Mouse (Mus musculus): ENCODE data around the gene Gm20547. TPM values are rescaled to one million over a fixed set of nuclear protein-coding genes. Genes with fewer than 3 reads are reported as not detected.
A peak's percentile ranks its signal among the peaks of the same experiment; 100 is the strongest.
"Not testable (repeated sequence)": the region's sequence is repeated elsewhere in the genome, so short reads cannot be mapped to it uniquely, and the experiment has no call there.

The Gm20547 gene
- polyA plus RNA-seq, 1 experiment from 2014 or later: 0.10 TPM

- no peak overlapping the region for H3K4me2 ChIP-seq (replicated peaks)
- H3K27ac ChIP-seq: no peak overlapping the region
- 87% methylated on average over 6 of the region's 6 CpGs for WGBS
- H3K4me1 ChIP-seq: peaks cover 20% of the 10 kb centered on the region
- ATAC-seq (ENCODE audit: low FRiP score): no peak
- no peak overlapping the region for H3K9ac ChIP-seq
- H3K9me3 ChIP-seq (replicated peaks): no peaks in the 10 kb centered on the region
- no peaks in the 10 kb centered on the region for H3K27me3 ChIP-seq
- H3K4me3 ChIP-seq: no peak overlapping the region
- peaks cover 62% of the 10 kb centered on the region for H3K36me3 ChIP-seq
Observed at GRCm38 (mm10) chr17:34847192-34847591, 34.6 kb downstream of the Gm20547 start.

DNA sequence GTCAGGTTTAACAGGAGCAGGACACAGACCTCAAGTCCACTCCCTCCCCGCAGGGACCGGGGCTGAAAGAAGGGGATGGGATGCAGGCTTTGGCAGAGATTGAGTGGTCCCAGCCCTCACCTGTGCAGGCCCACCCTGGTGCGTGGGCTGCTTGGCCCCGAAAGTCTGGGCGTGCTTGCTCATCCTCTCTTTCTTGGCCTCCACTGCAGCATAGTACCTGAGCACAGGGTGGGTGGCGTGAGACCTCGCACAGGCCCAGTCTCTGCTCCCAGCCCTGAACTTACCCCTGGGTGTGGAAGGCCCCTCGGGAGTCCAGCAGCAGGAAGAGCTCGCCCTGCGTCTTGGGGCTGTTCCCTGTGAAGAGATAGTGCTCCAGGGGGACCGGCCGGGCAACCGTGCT, 37.0 kb downstream of the Gm20547 start:
- 92% methylated on average over 13 of the region's 13 CpGs for WGBS
- Histone ChIP-seq H3K27ac (no peak overlapping the region), H3K4me2 (replicated peaks) (no peak overlapping the region), H3K9me3 (replicated peaks) (no peaks in the 10 kb centered on the region), H3K4me1 (peaks cover 9% of the 10 kb centered on the region), H3K4me3 (no peak overlapping the region), H3K27me3 (no peaks in the 10 kb centered on the region), H3K9ac (no peak overlapping the region), H3K36me3 (peaks cover 83% of the 10 kb centered on the region)
- no peak for ATAC-seq (ENCODE audit: low FRiP score)

- H3K4me1 ChIP-seq: peaks cover 21% of the 10 kb centered on the region
- no peak overlapping the region for H3K27ac ChIP-seq
- ATAC-seq (ENCODE audit: low FRiP score): no peak
- H3K4me2 ChIP-seq (replicated peaks): no peak overlapping the region
- 82% methylated on average over 6 of the region's 6 CpGs for WGBS
- no peaks in the 10 kb centered on the region for H3K9me3 ChIP-seq (replicated peaks)
- H3K9ac ChIP-seq: no peak overlapping the region
- no peaks in the 10 kb centered on the region for H3K27me3 ChIP-seq
- no peak overlapping the region for H3K4me3 ChIP-seq
- peaks cover 75% of the 10 kb centered on the region for H3K36me3 ChIP-seq
Observed at GRCm38 (mm10) chr17:34840736-34841307, 41.0 kb downstream of the Gm20547 start.

DNA sequence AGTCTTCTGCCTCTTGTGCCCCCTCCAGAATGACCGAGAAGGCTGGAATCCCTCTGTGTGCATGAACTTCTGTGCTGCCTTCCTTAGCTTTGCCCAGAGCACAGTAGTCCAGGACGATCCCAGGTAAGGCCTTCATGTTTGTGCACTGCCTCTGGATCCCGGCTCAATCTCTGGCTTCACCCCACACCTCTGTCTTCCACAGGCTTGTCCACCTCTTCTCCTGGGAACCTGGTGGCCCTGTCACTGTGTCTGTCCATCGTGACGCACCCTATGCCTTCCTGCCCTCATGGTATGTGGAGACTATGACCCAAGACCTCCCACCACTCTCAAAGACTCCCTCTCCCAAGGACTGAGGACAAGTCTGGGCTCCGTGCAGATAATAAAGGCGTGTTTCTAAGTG, 43.1 kb downstream of the Gm20547 start:
- Histone ChIP-seq H3K4me2 (replicated peaks) (no peak overlapping the region; the same call in 1 of the 2 replicates), H3K27me3 (no peaks in the 10 kb centered on the region), H3K4me3 (no peak overlapping the region), H3K9me3 (replicated peaks) (no peaks in the 10 kb centered on the region), H3K9ac (peak overlapping the region; percentile 32; the same call in 1 of the 2 replicates), H3K27ac (no peak overlapping the region), H3K4me1 (peaks cover 27% of the 10 kb centered on the region), H3K36me3 (peaks cover 56% of the 10 kb centered on the region)
- no peak for ATAC-seq (ENCODE audit: low FRiP score)
- 91% methylated on average over 7 of the region's 7 CpGs for WGBS

- peak overlapping the region; percentile 80 for H3K9ac ChIP-seq
- 43% methylated on average over 43 of the region's 43 CpGs for WGBS
- H3K4me1 ChIP-seq: peaks cover 27% of the 10 kb centered on the region
- peak; percentile 33 for ATAC-seq (ENCODE audit: low FRiP score)
- no peaks in the 10 kb centered on the region for H3K9me3 ChIP-seq (replicated peaks)
- H3K36me3 ChIP-seq: peaks cover 53% of the 10 kb centered on the region
- no peaks in the 10 kb centered on the region for H3K27me3 ChIP-seq
- peak overlapping the region; percentile 72 for H3K4me3 ChIP-seq
- H3K4me2 ChIP-seq (replicated peaks): peak overlapping the region; percentile 96
- peak overlapping the region; percentile 61; the same call in 1 of the 2 replicates for H3K27ac ChIP-seq
Observed at GRCm38 (mm10) chr17:34837464-34838324, 44.1 kb downstream of the Gm20547 start.

DNA sequence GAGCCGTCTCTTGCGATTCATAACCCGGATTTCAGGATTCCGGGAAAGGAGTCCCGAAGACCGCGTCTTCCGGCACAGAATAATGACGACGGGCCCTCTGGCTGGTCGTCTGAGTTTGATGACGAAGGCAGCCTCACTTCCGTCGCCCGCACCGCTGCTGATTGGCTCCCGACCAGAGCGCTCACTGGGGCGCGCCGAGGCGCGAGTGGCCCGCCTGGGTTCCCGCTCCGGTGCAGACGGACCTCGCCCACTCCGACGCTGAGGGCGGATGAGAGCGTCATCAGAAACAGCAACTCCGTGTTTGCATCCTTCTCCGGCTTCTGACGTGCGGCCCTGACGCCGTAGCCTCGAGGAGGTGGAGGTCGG, 45.0 kb downstream of the Gm20547 start, which contains the start of the genes Stk19 and Dxo:
Gene Stk19, minus strand, starts transcription at position 90 of the 366 bp plus-strand sequence.
Gene Dxo, plus strand, starts transcription at position 164 of the 366 bp plus-strand sequence.
- no peaks in the 10 kb centered on the region for H3K9me3 ChIP-seq (replicated peaks)
- H3K9ac ChIP-seq: peak within 1 kb of the TSS; percentile 80
- under 1% methylated on average over 40 of the region's 40 CpGs for WGBS
- peaks cover 27% of the 10 kb centered on the region for H3K4me1 ChIP-seq
- peak within 1 kb of the TSS; percentile 72 for H3K4me3 ChIP-seq
- H3K27ac ChIP-seq: peak within 1 kb of the TSS; percentile 80
- peak within 1 kb of the TSS; percentile 96 for H3K4me2 ChIP-seq (replicated peaks)
- H3K36me3 ChIP-seq: peaks cover 48% of the 10 kb centered on the region
- peak; percentile 94 for ATAC-seq (ENCODE audit: low FRiP score)
- H3K27me3 ChIP-seq: no peaks in the 10 kb centered on the region

DNA sequence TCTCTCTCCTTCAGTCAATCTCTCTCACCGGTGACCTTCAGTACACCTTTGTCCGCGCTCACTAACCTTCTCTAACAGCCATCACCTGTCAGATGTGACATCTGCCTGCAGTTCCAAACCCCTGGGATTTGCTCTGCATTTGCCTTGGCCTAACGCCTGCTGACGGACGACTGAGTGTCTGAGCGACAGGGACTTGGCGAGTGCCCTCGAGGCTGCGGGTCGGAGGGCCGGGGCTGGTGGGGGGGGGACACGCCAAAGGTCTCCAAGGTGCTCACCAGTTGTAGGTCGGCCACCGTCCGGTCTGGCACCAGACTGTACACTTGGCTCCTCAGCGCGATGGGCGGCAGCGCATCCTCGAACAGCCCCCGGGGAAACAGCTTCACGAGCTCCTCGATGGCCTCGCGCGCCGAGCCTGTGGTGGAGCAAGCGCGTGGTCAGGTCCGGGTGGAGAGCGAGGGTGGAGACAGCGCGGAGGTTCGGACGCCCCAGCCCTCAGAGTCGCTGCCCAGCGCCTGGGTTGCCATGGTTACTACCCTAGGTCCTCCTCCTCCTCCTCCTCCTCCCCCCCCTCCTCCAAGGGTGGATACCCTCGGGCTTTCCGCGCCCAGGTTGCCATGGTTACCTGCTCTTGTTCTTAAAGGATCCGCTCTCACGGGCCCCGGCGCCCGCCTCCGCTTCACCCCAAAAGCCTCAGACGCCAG, 45.5 kb downstream of the Gm20547 start:
- WGBS: 4% methylated on average over 47 of the region's 48 CpGs
- H3K4me2 ChIP-seq (replicated peaks): peak overlapping the region; percentile 89
- peak; percentile 83 for ATAC-seq (ENCODE audit: low FRiP score)
- H3K4me3 ChIP-seq: peak overlapping the region; percentile 72
- H3K27me3 ChIP-seq: no peaks in the 10 kb centered on the region
- peaks cover 46% of the 10 kb centered on the region for H3K36me3 ChIP-seq
- peak overlapping the region; percentile 80 for H3K27ac ChIP-seq
- peaks cover 27% of the 10 kb centered on the region for H3K4me1 ChIP-seq
- H3K9me3 ChIP-seq (replicated peaks): no peaks in the 10 kb centered on the region
- H3K9ac ChIP-seq: peak overlapping the region; percentile 77

- not testable (repeated sequence) for H3K9ac ChIP-seq; H3K9me3 ChIP-seq (replicated peaks); H3K4me3 ChIP-seq; H3K4me1 ChIP-seq; H3K4me2 ChIP-seq (replicated peaks); H3K27me3 ChIP-seq; ATAC-seq (ENCODE audit: low FRiP score); H3K27ac ChIP-seq
- H3K36me3 ChIP-seq: peaks cover 70% of the 10 kb centered on the region
- 96% methylated on average over 1 of the region's 1 CpGs for WGBS
Observed at GRCm38 (mm10) chr17:34830776-34831175, 51.1 kb downstream of the Gm20547 start.

GRCm38 (mm10) chr17:34814818-34815370, 66.9 kb downstream of the Gm20547 start:
- H3K4me2 ChIP-seq (replicated peaks): no peak overlapping the region
- 83% methylated on average over 7 of the region's 7 CpGs for WGBS
- no peaks in the 10 kb centered on the region for H3K27me3 ChIP-seq
- no peak overlapping the region for H3K27ac ChIP-seq
- no peak for ATAC-seq (ENCODE audit: low FRiP score)
- no peak overlapping the region for H3K4me3 ChIP-seq
- H3K4me1 ChIP-seq: no peaks in the 10 kb centered on the region
- H3K9ac ChIP-seq: no peak overlapping the region
- H3K36me3 ChIP-seq: no peaks in the 10 kb centered on the region
- H3K9me3 ChIP-seq (replicated peaks): no peaks in the 10 kb centered on the region

DNA sequence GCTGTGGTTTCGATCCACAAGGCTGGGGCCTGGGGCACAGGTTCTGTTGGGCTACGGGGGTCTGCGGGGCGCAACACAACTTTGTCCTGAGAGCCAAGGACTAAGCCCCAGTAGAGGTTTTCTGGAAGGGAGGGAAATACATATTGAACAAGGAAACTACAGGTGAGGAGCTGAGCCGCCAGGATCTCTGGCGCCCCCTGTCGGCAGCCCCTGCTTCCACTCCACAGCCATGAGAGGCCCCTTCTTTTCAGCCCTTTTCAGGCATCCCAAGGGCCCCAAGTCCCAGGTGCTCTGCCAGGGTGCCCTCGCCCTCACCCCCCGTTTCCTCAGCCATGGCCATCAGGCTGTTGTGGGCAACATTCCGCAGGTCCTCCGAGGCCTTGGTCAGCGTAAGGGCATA, 68.1 kb downstream of the Gm20547 start:
- not testable (repeated sequence) for H3K4me2 ChIP-seq (replicated peaks); H3K27me3 ChIP-seq; H3K9ac ChIP-seq; H3K4me3 ChIP-seq; H3K9me3 ChIP-seq (replicated peaks); H3K27ac ChIP-seq; H3K36me3 ChIP-seq; H3K4me1 ChIP-seq; ATAC-seq (ENCODE audit: low FRiP score)
- 63% methylated on average over 12 of the region's 12 CpGs for WGBS

GRCm38 (mm10) chr17:34811275-34811674, 70.6 kb downstream of the Gm20547 start:
- H3K9me3 ChIP-seq (replicated peaks): no peaks in the 10 kb centered on the region
- no peaks in the 10 kb centered on the region for H3K27me3 ChIP-seq
- no peaks in the 10 kb centered on the region for H3K4me1 ChIP-seq
- 71% methylated on average over 15 of the region's 15 CpGs for WGBS
- no peak for ATAC-seq (ENCODE audit: low FRiP score)
- no peaks in the 10 kb centered on the region for H3K36me3 ChIP-seq
- no peak overlapping the region for H3K4me3 ChIP-seq
- H3K27ac ChIP-seq: no peak overlapping the region
- H3K9ac ChIP-seq: 0 out of 2 replicates have a peak overlapping the region, but pooled peaks have one; percentile 27
- H3K4me2 ChIP-seq (replicated peaks): no peak overlapping the region

GRCm38 (mm10) chr17:34810811-34811210, 71.0 kb downstream of the Gm20547 start:
- H3K9me3 ChIP-seq (replicated peaks); H3K4me2 ChIP-seq (replicated peaks); H3K27ac ChIP-seq; H3K4me3 ChIP-seq; H3K9ac ChIP-seq; ATAC-seq (ENCODE audit: low FRiP score); H3K4me1 ChIP-seq; H3K36me3 ChIP-seq; H3K27me3 ChIP-seq: not testable (repeated sequence)
- 79% methylated on average over 8 of the region's 8 CpGs for WGBS

Measured in hindbrain, embryonic 12.5 days (tissue).